Mouse (Mus musculus) ES-E14 (cell line): ENCODE results near the gene Syndig1.

Experiments used
- HCFC1 ChIP-seq: IDR thresholded peaks from 2 replicates; pipeline ENCODE4 v1.6.1; 2012; ENCODE audit warnings: low read length, inconsistent platforms, borderline replicate concordance; ENCODE audit not compliant: insufficient read depth
- ZC3H11A ChIP-seq: IDR thresholded peaks from 2 replicates; pipeline ENCODE4 v1.6.1; 2012; ENCODE audit warnings: low read depth, mild to moderate bottlenecking, inconsistent platforms, low read length, borderline replicate concordance
- ZNF384 ChIP-seq: IDR thresholded peaks from 2 replicates; pipeline ENCODE4 v1.6.1; 2012; ENCODE audit warnings: low read depth, low read length, inconsistent platforms

DNA sequence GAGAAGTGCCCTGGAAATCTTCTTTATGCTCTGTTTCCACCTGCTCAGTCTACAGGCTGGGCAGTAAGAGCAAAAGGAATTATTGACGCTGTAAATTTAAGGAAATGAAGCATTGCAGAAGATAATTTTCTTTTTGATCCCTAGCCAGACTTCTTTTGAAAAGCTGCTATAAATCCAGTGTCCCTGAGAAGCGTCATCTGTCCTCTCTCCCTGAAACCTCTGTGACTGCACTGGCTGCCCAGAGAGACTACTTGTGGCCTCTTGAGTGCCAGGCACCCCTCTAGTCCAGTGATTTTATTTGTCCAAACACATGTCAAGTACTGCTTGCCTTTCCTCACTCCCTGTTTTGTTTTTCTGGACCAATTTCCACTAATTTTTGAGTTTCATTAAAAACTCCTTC lies 191.7 kb downstream of the Syndig1 start:
- TF ChIP-seq ZC3H11A (no peak), ZNF384 (no peak), HCFC1 (no peak)
